Mouse (Mus musculus): ENCODE measurements at regions not wholly inside any gene's neighbourhood (a gene's known extent, or its start where the extent isn't known, plus 50 kb on each side); places are given as distances from the start of the nearest gene placed in this dataset.
A peak's percentile ranks its signal among the peaks of the same experiment; 100 is the strongest.

DNA sequence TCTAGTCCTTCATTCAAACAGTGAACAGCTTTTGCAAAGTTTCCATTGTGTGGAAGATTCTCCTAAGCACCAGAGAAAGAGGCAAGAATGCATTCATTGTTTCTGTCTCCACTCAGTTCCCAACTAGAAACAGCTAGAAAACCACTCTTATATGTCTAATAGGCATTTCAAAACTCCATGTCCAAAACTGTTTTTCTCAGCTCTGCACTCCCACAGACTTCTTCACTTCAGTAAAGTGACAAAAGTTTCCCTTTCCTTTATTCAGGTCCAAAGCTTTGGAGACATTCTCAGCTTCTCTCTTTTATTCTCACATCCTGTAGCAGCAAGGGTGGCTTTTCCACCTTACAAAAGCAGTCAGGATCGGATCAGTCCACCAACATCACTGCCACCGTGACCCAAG lies 166.0 kb downstream of the Mreg start:
- no peak for DNase-seq (ENCODE audit: low spot score)

DNA sequence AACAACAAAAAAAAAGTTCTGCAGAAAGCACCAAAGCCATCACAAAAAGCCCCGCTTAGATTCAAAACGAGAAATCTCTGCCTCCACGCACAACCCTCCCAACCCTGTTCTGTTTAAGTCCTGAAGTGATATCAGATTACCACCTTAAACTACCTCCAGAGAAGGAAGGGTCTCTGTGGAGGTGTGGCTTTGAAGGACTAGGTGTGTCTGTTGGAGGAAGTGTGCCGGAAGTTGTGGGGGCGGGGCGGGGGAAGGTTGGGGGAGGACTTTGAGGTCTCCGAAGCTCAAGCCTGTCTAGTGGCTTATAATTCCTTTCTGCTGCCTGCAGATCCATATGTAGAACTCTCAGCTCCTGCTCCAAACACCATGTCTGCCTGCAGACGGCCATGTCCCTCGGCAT lies 173.6 kb downstream of the Mreg start:
- DNase-seq (ENCODE audit: low spot score): no peak

DNA sequence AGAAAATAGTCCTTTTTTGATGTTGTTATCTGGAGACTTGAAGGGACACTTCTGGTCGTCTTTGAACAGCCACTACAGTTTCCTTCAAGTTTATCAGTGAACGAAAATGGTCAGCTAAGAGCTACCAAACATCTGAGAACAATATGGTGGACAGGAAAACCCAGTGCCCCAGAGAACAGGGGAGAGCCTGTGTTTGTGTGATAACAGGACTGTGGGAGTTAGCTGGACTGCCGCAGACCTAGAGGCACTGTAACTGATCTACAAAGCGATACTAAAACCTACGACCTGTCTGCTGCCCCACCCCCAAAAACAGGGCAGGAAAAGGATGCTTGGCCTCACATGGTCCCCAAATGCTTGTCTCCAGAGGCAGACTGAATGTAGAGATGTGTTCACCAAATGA lies 175.5 kb downstream of the Mreg start:
- DNase-seq (ENCODE audit: low spot score): no peak

DNA sequence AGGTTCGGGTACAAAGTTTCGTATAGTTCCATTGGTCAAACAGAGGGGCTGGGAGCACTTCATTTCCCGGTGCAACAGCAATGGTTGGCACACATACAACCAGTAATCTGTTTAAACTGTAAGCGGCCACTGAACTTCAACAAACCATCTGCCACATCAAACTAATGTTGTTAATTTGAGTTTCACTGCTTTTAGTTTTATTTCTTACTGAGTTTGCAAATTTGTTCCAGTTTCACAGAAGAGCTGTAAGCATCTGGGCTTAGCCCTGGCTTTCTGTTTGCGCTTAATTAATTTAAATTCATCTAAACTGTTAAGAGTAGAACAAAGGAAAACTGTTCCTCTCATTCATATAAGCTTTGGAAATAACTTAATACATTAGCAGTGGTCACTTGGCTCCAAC lies 176.0 kb downstream of the Mreg start:
- no peak for DNase-seq (ENCODE audit: low spot score)

DNA sequence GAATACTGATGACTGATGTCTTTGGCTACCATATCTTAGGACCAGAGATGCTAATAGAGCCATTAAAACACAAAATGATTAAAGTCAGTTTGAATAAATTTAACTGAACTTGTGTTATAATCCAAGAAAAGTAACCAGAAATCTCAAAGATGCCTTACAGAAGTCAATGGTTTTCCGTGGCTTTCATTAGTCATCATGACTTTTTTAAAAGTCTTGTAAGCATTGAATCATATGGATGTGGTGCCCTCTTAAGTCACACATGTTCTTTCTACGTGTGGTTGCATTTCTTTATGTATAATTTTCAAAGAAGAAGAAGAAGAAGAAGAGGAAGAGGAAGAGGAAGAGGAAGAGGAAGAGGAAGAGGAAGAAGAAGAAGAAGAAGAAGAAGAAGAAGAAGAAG lies 178.2 kb downstream of the Mreg start:
- no peak for DNase-seq (ENCODE audit: low spot score)

DNA sequence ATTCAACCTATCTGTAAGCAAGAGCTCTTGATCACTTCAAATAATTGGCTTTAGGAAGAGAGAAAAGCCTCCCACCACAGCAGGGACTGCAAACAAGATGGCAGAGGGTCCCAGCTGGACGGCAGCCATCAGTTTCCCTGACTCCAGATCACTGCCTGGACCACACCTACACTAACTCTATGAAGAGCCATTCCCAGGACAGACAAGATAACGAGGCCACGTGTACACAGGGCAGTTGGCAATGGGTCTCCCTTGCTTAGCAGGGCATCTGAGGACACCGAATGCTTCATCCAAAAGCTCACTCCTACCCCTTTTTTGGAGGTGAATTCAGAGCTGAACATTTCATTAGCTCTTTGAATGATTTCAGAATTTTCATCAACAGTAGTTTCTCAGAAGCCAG lies 179.9 kb downstream of the Mreg start:
- no peak for DNase-seq (ENCODE audit: low spot score)

DNA sequence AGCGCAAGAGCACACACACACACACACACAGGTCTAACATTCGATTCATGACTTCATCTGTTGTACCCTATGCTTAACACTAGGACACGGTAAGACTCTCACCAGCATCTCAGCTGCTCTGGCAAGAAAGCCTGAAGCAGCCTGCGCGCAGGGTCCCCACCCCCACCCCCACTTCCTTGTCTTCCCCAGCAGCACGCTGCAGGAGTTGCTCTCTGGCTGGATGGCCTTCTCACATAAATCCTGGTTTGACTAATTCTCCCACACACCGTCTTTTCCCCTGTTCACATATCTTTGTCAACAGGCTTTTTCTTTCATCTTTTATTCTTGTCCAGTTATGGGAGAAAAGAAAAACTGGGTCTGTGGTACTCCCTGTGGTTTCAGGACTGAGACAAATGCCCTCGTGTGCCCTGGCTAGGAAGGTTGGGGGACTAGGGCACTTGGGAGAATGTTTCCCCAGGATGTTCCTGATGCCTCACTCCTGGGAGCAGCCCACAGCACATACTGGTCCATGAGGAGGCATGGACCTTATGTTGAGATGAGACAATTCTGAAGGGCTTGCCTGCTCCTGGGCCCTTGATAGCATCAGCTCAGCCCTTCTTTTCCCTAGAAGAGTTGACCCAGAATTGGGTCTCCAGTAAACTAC lies 181.2 kb downstream of the Mreg start:
- DNase-seq (ENCODE audit: low spot score): no peak

DNA sequence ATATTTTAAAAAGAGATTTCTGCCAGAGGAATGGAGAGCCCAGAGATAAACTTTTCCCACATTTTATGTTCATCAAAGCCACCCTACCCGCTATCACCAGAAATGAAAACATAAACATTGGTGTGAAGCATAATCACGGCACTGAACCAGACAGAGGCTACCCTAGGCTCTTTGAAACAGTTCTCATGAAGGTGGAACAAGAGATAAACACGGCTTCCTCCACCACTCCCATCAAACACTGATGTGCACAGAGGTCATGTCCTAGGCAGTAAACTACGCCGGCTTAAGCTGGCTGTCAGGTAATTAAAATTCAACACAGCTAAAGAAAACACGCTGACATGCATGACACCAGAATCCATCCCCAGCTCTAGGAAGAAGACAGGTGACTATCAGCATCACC lies 182.5 kb downstream of the Mreg start:
- DNase-seq (ENCODE audit: low spot score): no peak

DNA sequence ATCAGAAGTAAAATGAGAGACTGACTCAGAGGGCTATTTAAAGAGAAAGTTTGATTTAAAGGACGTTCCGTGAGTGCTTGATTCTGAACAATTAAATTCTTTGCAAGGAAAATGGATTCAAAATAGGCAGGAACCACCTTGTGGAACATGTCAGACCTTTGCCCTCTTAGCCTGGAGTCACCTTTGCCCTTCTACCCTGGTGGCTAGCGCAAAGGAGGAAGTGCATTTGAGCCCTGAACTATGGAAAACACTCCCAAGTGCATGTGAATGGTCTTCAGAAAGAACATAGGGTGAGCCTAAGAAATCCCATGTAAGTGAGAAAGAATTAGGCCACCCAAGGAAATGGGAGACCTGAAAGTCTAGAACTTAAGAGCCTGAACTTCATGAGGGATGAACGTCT lies 185.2 kb downstream of the Mreg start:
- DNase-seq (ENCODE audit: low spot score): no peak

DNA sequence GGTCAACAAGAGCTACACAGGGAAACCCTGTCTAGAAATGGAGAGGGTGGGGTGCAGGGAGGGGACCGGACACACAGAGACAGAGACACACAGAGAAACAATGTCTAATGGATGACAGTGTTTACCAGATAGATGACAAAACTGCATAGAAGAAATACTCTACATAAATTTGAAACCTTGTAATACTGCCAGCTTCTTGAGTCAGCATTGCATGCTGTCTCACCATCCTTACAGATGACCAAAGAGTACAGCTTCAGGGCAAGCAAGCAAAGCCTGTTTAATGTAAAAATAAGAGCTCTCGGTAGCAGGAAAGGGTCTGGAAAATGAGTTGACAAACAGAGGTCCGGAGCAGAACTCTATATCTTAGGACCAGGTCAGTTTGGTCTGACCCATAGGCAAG lies 189.5 kb downstream of the Mreg start:
- no peak for DNase-seq (ENCODE audit: low spot score)

DNA sequence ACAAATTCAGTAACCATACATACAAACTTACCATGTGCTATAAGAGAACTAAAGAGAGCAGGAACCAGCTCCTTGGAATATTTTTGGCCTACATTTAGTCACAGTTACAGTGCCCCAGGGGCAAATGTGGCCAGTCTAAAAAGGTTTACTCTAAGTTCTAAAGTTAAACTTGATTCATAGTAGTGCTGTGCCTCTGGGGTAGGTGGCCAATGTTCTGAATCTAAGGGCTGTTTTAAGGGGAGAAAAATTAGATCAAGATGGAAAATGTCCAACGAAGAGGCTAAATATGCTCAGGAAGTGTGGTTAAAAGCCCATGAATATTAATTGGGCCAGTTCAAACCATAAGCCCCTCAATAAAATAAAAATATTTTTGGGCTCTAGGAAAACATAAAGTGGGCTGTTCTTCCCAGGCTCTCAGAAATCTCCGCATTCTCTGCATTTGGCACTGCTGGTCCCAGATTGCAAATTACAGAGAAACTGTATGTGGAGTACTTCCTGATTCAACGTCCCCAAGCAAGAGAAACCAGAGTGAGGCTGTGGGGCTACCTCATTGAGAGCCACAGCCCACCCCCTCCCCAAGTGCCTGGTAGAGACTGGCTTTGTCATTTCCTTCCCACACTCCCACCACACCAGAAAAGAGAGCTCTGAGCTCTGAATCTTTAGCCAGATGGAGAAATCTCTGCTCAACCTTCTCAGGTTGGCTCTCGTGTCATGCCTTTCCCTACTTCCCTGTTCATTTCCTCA lies 193.5 kb downstream of the Mreg start:
- DNase-seq (ENCODE audit: low spot score): no peak

DNA sequence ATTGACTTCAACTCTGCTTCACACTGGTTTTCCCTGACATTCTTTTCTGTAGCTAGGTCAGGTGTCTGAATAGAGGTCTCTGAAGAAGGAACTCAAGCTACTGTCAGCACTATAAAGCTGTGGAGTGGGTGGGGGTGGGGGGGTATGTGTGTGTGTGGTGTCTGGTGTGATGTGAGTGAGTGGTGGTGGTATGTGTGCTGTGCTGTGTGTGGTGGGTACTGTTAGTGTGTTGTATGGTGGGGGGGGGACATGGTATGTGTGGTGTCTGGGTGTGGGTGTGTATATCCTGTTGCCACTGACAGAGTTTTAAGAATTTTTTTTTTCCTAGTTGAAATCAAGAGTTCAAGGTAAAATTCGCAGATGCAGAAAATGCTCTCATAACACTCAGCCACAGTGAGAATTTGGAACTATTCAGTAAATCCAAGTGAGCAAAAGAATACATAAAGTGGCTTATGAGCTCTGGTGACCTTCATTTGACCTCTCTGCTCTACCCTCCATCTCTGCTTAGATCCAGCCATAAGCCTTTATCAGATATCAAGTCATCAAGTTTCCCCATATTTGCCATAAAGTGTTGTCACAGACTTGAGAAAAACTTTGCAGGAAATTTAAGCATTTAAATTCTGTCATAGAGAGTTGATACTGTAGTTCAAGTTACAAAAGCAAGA lies 194.2 kb downstream of the Mreg start:
- DNase-seq (ENCODE audit: low spot score): no peak

DNA sequence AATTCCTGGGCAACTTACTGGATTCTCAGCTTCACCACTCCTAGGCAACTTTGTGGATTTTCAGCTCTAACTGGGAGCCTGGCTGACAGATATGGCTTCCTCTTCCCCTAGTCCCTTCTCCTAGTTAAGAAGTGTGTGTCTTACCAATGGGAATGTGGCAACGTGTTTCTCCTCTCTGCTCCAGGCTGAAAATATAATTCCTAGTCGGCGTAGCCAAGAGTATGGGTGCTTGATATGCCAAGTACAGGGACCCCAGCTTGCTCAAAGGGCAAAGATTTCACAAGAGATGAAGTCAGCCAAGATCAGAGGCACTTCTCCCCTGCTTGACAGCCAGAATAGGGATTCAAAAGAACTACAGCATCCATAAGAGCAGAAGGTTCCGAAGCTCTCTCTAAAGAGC lies 196.6 kb downstream of the Mreg start:
- no peak for DNase-seq (ENCODE audit: low spot score)

DNA sequence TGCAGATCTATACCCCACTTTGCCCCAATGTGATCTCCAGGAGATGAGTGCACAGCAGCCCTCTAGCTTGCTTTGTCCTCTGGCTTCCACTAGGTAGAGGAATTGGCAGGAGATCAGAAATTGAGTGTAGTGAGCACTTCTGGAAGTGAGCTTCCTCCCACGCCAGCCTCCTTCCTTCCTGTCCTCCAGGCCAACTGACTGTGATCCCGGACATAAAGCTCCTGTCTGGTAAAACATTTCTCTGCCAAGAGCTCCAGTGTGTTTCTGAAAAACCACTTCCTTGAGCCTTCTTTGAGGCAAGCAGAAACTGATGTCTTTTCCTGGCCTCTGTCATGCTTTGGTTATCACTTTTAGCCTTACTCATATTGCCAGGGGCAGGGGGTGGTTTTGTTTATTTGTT lies 197.5 kb downstream of the Mreg start:
- DNase-seq (ENCODE audit: low spot score): no peak

DNA sequence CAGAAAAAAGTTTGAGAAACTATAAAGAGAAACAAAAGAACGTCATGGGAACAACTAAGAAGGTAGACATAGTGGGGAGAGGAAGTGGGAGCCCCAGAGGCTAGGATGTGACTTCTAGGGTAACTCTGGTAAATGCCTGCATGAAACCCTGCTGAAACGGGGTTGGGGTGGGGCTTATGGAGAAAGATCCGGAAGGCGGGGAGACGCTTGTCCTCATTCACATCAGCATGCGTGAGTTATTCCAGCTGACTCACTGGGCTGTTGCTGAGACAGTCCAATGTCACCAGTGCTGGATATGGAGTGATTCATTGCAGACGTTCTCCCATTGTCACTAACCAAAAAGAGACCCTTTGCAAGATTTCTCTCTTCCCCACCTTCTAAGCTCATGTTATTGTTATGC lies 198.2 kb downstream of the Mreg start:
- no peak for DNase-seq (ENCODE audit: low spot score)

DNA sequence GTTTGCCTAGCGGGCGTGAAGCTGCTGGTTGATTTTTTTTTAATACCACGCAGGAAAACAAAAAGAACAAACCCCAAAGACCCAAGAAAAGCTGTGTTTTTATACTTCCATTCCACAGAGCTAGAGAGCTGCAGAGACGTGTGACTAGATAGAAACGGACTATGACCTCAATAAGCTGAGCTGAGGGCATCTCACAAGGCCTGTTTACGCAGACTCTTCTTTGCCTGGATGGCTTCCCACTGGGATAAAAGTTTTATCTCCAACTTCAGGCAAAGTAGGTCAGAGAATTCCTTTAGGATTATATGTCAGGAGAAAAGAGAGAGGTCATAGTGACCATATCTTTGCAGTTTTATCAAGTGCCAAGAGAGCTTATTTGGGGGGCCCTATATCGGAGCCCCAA lies 199.4 kb downstream of the Mreg start:
- no peak for DNase-seq (ENCODE audit: low spot score)

DNA sequence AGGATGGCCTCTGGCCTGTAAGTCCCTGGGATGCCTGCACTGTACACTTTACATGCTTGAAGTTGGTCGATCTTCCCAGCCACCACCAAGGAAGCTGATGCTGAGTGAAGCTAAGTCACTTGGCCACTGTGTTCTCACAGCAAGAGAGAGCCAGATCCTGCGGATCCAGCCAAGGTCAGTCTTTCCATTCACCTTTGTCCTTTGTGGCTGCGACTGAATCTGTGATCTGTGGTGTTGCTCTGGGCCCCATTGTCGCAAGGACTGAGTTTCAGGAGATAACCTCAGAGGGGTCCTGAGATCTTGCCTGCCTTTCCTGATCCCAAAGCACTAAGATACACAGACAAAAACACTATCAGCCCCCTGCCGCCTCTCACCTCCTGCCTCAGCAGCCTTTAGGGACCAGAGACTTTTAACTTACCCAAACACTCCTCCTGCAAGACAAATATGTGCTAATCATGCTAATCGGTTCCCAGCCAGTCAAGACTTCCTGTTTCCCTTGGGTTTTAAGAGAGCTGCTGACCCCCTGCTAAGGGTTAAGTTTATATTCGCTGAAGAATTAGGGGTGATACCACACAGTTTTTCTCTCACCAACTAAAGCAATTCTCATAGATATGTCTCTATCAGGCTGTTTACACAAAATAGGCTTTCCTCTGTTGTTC lies 202.7 kb downstream of the Mreg start:
- DNase-seq (ENCODE audit: low spot score): no peak

DNA sequence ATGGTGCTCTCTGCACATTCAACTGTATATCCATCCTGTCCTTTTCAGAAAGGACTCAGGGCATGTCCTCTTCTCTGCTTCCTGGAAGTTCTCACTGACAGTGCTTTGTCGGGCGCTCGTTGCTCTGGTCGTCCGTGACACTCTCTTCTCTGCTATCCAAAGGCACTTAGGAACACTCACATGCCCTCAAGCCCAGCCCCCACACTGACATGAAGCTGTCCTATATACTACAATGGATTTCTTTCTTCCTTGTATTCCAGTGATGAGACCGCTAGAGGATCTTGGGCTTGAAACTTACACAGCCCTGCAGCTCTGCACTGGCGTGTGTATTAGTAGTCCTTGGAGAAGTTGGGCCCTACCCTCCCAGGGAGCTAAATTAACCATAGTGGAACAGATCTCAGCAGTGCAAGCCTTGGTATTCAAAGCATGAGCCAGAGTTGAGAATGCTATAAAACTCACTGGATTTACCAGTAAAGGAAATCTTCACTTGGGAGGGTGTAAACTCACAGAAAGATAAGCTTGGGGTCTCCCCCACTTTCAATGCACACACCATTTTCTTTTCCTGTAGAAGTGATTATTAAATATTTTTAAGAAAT lies 205.3 kb downstream of the Mreg start:
- no peak for DNase-seq (ENCODE audit: low spot score)

DNA sequence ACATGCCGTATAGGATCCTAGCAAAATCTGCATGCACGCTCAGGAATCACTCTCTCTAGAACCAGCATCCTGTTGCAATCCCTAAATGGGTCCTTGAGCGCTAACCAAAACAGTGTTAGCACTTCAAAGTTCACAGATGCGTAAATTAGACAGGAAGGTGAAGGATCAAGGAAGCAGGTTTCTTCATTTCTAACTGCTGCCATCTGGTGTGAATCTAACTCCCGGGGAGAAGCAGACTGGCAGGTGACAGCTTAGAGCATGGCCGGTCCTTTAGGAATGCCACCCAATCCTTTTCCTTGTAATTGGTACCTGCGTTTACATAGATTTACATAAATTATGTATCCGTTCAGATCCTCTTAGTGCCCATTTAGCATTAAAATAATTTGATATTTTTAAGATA lies 206.2 kb downstream of the Mreg start:
- peak; percentile 41 for DNase-seq (ENCODE audit: low spot score)

DNA sequence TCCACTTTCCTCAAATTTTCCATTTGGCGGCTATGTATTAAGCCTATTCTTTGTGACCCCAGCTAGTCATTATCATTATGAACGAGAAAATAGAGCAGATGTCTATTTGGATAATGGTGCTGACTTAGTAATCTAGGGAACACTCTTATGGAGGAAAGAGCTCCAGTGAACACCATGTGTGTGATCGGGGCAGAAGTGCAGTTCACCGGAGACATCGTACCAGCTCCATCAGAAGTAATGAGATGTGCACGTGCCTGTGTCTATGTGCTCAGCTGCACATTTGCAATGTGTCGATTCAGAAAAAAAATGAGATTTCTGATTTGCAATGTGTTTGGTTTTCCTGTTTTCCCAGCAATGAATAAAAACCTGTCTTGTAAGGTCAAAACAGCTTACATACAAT lies 206.6 kb downstream of the Mreg start:
- DNase-seq (ENCODE audit: low spot score): no peak

DNA sequence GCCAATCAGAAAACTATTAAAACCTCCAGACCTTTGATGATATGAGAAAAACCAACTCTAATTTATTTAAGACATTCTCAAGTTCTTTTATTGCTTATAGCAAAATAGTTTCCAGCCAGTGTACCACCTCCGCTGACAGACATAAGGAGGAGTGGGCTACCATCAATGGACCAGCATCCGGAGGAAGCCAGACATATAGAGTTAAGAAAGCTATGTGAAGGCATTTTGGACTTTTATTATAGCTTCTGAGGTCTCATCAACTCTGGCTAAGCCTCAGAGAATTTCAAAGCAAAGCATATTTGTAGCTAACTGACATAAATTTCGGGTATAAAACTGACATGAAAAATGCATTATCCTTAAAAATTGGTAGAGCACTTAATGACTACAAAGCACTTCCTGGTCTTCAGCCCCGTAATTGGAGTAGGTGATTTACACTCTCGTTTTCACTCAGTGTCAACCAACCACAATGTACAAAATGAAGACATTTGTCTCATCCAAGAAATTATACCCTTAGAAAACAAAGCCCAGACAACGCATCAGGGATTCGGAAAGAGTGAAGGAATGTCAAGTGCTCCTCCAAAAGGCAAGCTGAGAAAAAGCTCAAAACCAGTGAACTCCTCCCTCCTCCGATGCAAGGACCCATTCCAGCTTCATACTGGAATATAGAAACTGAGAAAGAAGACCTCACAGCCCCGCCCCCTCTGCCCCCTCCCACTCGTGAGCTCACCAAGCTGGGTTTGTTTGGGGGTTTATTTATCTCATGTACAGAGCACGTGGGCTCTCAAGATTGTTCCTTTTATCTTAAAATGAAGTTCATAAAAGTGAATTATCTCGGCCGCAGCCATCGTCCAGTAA lies 208.5 kb downstream of the Mreg start:
- DNase-seq (ENCODE audit: low spot score): no peak

All from embryo, embryonic 10.5 days (tissue).